Mouse (Mus musculus) MEL (cell line): Measurements from ENCODE around the gene Anapc15. TPM values are rescaled to one million over a fixed set of nuclear protein-coding genes. Genes with fewer than 3 reads are reported as not detected.

Experiments used
- DNase-seq: peaks from one replicate; pipeline ENCODE4 v3.0.0; 2011; ENCODE audit warnings: low read depth, low spot score
- H3K27ac ChIP-seq: 2 replicates; pipeline ENCODE4 v1.5.1; 2012; ENCODE audit warnings: low read depth, mild to moderate bottlenecking, control low read depth, low read length, moderate library complexity; ENCODE audit not compliant: control insufficient read depth
- H3K27me3 ChIP-seq, 2 experiments: fragments of 150-350 bp in 1 of 2; sonication (generic) in 1 of 2; 2 replicates each; pipeline ENCODE4 v1.6.1; 2012; ENCODE audit warnings: low read length in 2 of 2, mild to moderate bottlenecking in 2 of 2, improper control_type of control experiment in 1 of 2, moderate library complexity in 1 of 2; ENCODE audit not compliant: insufficient read depth in 2 of 2, control insufficient read depth in 1 of 2
- H3K36me3 ChIP-seq, 2 experiments: 2 replicates each; pipeline ENCODE4 v1.6.1; 2012 to 2014; ENCODE audit warnings: low read length in 2 of 2, improper control_type of control experiment in 1 of 2, inconsistent platforms in 1 of 2, mild to moderate bottlenecking in 1 of 2; ENCODE audit not compliant: insufficient read depth in 2 of 2, control insufficient read depth in 1 of 2
- H3K4me1 ChIP-seq, 2 experiments: fragments of 150-350 bp in 1 of 2; sonication (generic) in 1 of 2; 2 replicates each; pipeline ENCODE4 v1.6.1; 2012; ENCODE audit warnings: low read length in 2 of 2, improper control_type of control experiment in 1 of 2, mild to moderate bottlenecking in 1 of 2; ENCODE audit not compliant: insufficient read depth in 2 of 2, control insufficient read depth in 1 of 2
- H3K4me3 ChIP-seq, 2 experiments: fragments of 150-350 bp in 1 of 2; sonication (generic) in 1 of 2; 2 replicates each; pipeline ENCODE4 v1.5.1; 2012; ENCODE audit warnings: low read depth in 2 of 2, low read length in 2 of 2, mild to moderate bottlenecking in 2 of 2, moderate library complexity in 2 of 2, control low read depth in 1 of 2, improper control_type of control experiment in 1 of 2; ENCODE audit not compliant: control insufficient read depth in 1 of 2, insufficient read depth in 1 of 2
- H3K79me2 ChIP-seq: 2 replicates; pipeline ENCODE4 v1.6.1; 2012; ENCODE audit warnings: mild to moderate bottlenecking, low read length, moderate library complexity; ENCODE audit not compliant: control insufficient read depth, poor library complexity, insufficient read depth
- H3K9ac ChIP-seq: 2 replicates; pipeline ENCODE4 v1.6.1; 2012; ENCODE audit warnings: low read depth, mild to moderate bottlenecking, control low read depth, low read length, moderate library complexity; ENCODE audit not compliant: control insufficient read depth, poor library complexity, severe bottlenecking
- H3K9me3 ChIP-seq: fragments of 150-350 bp; sonication (generic); replicated peaks from 2 replicates; pipeline ENCODE4 v1.6.1; 2012; ENCODE audit warnings: mild to moderate bottlenecking, low read length, improper control_type of control experiment, moderate library complexity; ENCODE audit not compliant: insufficient read depth
- BHLHE40 ChIP-seq: IDR thresholded peaks from 2 replicates; pipeline ENCODE4 v1.6.1; 2012; ENCODE audit warnings: low read depth, mild to moderate bottlenecking, inconsistent platforms, low read length, improper control_type of control experiment, borderline replicate concordance
- CHD2 ChIP-seq: IDR thresholded peaks from 2 replicates; pipeline ENCODE4 v1.6.1; 2011; ENCODE audit warnings: low read length, improper control_type of control experiment
- CTCF ChIP-seq, 3 experiments: IDR thresholded peaks in 2 of 3; conservative IDR thresholded peaks in 1 of 3; 2 replicates each; pipeline ENCODE4 v1.5.1; 2011 to 2012; ENCODE audit warnings: low read length in 3 of 3, low read depth in 2 of 3, mild to moderate bottlenecking in 2 of 3, improper control_type of control experiment in 1 of 3, inconsistent platforms in 1 of 3, mixed read lengths in 1 of 3, moderate library complexity in 1 of 3; ENCODE audit not compliant: control insufficient read depth in 1 of 3, insufficient read depth in 1 of 3, poor library complexity in 1 of 3, severe bottlenecking in 1 of 3
- ELF1 ChIP-seq: IDR thresholded peaks from 2 replicates; pipeline ENCODE4 v1.6.1; 2014; ENCODE audit warnings: low read depth, mild to moderate bottlenecking, inconsistent platforms, low read length, improper control_type of control experiment, moderate library complexity
- GABPA ChIP-seq: IDR thresholded peaks from 2 replicates; pipeline ENCODE4 v1.6.1; 2012; ENCODE audit warnings: low read depth, mild to moderate bottlenecking, inconsistent platforms, low read length, improper control_type of control experiment, moderate library complexity
- GATA1 ChIP-seq: IDR thresholded peaks from 2 replicates; pipeline ENCODE4 v1.6.1; 2011; ENCODE audit warnings: low read depth, low read length, improper control_type of control experiment
- JUND ChIP-seq: IDR thresholded peaks from 2 replicates; pipeline ENCODE4 v1.6.1; 2011; ENCODE audit warnings: low read depth, mild to moderate bottlenecking, improper control_type of control experiment, low read length
- MXI1 ChIP-seq: IDR thresholded peaks from 2 replicates; pipeline ENCODE4 v1.6.1; 2011; ENCODE audit warnings: mild to moderate bottlenecking, low read depth, low read length, improper control_type of control experiment
- MYB ChIP-seq: IDR thresholded peaks from 2 replicates; pipeline ENCODE4 v1.6.1; 2011; ENCODE audit warnings: mild to moderate bottlenecking, low read depth, low read length, improper control_type of control experiment
- MYC ChIP-seq: IDR thresholded peaks from 2 replicates; pipeline ENCODE4 v1.6.1; 2011; ENCODE audit warnings: low read depth, mild to moderate bottlenecking, low read length, improper control_type of control experiment, moderate library complexity
- NELFE ChIP-seq: IDR thresholded peaks from 2 replicates; pipeline ENCODE4 v1.6.1; 2011; ENCODE audit warnings: low read depth, low read length, improper control_type of control experiment
- NRF1 ChIP-seq: IDR thresholded peaks from 2 replicates; pipeline ENCODE4 v1.6.1; 2014; ENCODE audit warnings: low read depth, mild to moderate bottlenecking, inconsistent platforms, low read length, improper control_type of control experiment, moderate library complexity; ENCODE audit not compliant: poor library complexity, insufficient read depth, severe bottlenecking
- POLR2AphosphoS2 ChIP-seq: IDR thresholded peaks from 2 replicates; pipeline ENCODE4 v1.6.1; 2011; ENCODE audit warnings: low read length, improper control_type of control experiment
- TBP ChIP-seq: IDR thresholded peaks from 2 replicates; pipeline ENCODE4 v1.8.0; 2011; ENCODE audit warnings: low read depth, low read length, improper control_type of control experiment
- polyA plus RNA-seq, 2 experiments: library from polyadenylated mRNA; stranded (reverse) in 1 of 2; unstranded in 1 of 2; fragments of >175 nt in 1 of 2; fragments of >200 nt in 1 of 2; gene quantifications; 2 replicates each; pipeline versions ENCODE4 v1.2.1 to v1.2.4; 2012; ENCODE audit warnings: low replicate concordance in 2 of 2, low read depth in 1 of 2; ENCODE audit not compliant: insufficient read length in 2 of 2, insufficient read depth in 1 of 2, missing spikeins in 1 of 2
- total RNA-seq: library from RNA; depleted of rRNA; stranded (reverse); fragments of 300-350 nt; gene quantifications from 2 replicates; pipeline ENCODE4 v1.2.3, GENCODE M21; 2012

Gene Anapc15
- total and polyA plus RNA-seq, 3 experiments = 68.7 to 103 TPM; not detected in 1

GRCm38 (mm10) chr7:101857094-101857493 lies 6.4 kb upstream of the Anapc15 start, which contains the start of gene Folr2:
Gene Folr2 (minus strand): TSS chr7:101857194.
- no peaks in the 10 kb centered on the region for H3K9me3 ChIP-seq
- H3K79me2 ChIP-seq = no peaks in the 10 kb centered on the region
- H3K4me1 ChIP-seq = peaks cover 0 to 7% of the 10 kb centered on the region in 2 experiments; a peak in 2 of 4 replicates
- TF ChIP-seq NRF1 (no peak), MYC (no peak), GATA1 (no peak), CHD2 (no peak), BHLHE40 (no peak), MXI1 (no peak), POLR2AphosphoS2 (no peak), JUND (no peak)
- H3K4me3 ChIP-seq = no peak within 1 kb of the TSS
- H3K27ac ChIP-seq = no peak within 1 kb of the TSS
- no peak within 1 kb of the TSS for H3K9ac ChIP-seq
- no peaks in the 10 kb centered on the region for H3K27me3 ChIP-seq
- no peaks in the 10 kb centered on the region; a peak in 1 of 4 replicates for H3K36me3 ChIP-seq
- DNase-seq = no peak

DNA sequence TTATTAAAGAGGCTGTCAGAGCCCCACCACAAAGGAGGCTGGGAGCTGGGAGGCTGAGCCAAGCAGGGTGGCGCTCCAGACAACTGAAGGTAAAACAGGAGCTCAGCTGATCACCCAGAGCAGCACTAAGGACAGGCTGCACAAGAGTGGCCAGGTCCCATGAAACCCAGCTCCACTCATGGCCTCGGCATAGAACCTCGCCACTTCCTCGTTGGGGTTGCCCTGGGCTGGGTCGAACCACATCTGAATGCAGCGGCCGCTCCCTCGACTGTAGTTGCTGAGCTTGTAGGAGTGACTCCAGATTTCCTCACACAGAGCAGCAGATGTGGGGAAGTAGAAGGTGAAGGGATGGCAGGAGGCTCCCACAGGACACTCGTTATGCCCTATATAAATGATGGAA lies 5.2 kb upstream of the Anapc15 start:
- no peaks in the 10 kb centered on the region for H3K79me2 ChIP-seq
- no peaks in the 10 kb centered on the region for H3K9me3 ChIP-seq
- no peaks in the 10 kb centered on the region for H3K27me3 ChIP-seq
- H3K36me3 ChIP-seq = no peaks in the 10 kb centered on the region; a peak in 1 of 4 replicates
- peaks cover 0 to 7% of the 10 kb centered on the region in 2 experiments; a peak in 2 of 4 replicates for H3K4me1 ChIP-seq
- peak overlapping the region in 1 of 2 experiments; percentile 10; a peak in 2 of 4 replicates for H3K4me3 ChIP-seq
- no peak overlapping the region for H3K27ac ChIP-seq
- H3K9ac ChIP-seq = peak overlapping the region; percentile 27; the same call in 1 of the 2 replicates
- peak; percentile 49 for DNase-seq
- TF ChIP-seq CTCF (IDR thresholded peaks at IDR 0.05 in 2 of 3, conservative IDR thresholded peaks at IDR 0.05 in 1 of 3; ENCODE audit: control insufficient read depth in 1 of 3, insufficient read depth in 1 of 3, low read depth in 2 of 3, low read length in 3 of 3, poor library complexity in 1 of 3, severe bottlenecking in 1 of 3) = 0 out of 6 replicates have a peak, but pooled peaks of 1 of the 3 experiments have one; percentile 3
- no peak for TF ChIP-seq NRF1
- TF ChIP-seq, all 39 proteins: peak for 1

DNA sequence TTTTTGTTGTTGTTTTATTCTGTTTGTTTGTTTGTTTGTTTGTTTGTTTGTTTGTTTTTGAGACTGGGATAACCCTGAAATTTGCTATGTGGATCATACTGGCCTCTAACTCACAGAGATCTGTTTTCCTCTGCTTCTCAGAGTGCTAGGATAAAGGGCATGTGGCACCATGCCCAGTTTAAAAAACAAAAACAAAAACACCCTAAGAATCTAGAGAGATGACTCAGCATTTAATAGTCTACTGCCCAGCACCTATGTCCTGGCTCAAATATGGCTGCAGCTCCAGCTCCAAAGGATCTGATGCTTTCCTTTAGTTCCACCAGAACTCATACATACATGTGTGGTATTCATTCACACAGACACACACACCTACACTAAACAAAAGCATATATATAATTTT lies 2.5 kb upstream of the Anapc15 start:
- H3K27ac ChIP-seq = no peak overlapping the region
- no peaks in the 10 kb centered on the region for H3K9me3 ChIP-seq
- H3K9ac ChIP-seq = no peak overlapping the region
- H3K36me3 ChIP-seq = no peaks in the 10 kb centered on the region; a peak in 1 of 4 replicates
- no peak for DNase-seq
- H3K4me3 ChIP-seq = no peak overlapping the region
- TF ChIP-seq GABPA = no peak
- TF ChIP-seq ELF1 = no peak
- no peak for TF ChIP-seq CTCF (IDR thresholded peaks at IDR 0.05 in 2 of 3, conservative IDR thresholded peaks at IDR 0.05 in 1 of 3; ENCODE audit: control insufficient read depth in 1 of 3, insufficient read depth in 1 of 3, low read depth in 2 of 3, low read length in 3 of 3, poor library complexity in 1 of 3, severe bottlenecking in 1 of 3)
- no peak for TF ChIP-seq TBP
- TF ChIP-seq NELFE = no peak
- no peak for TF ChIP-seq MYB
- TF ChIP-seq, all 39 proteins: peak for 0
- Histone ChIP-seq H3K27me3 (no peaks in the 10 kb centered on the region), H3K79me2 (no peaks in the 10 kb centered on the region), H3K4me1 (peaks cover 0 to 4% of the 10 kb centered on the region in 2 experiments; a peak in 2 of 4 replicates)
